Mouse (Mus musculus) cerebellum, adult 11 months (tissue): ENCODE measurements around the gene Foxc2.

Source experiments
- DNase-seq: peaks from one replicate; pipeline ENCODE4 v3.0.0; 2022

Gene Foxc2

GRCm38 (mm10) chr8:121152394-121152793 is 36.4 kb downstream of the Foxc2 start:
- no peak for DNase-seq

DNA sequence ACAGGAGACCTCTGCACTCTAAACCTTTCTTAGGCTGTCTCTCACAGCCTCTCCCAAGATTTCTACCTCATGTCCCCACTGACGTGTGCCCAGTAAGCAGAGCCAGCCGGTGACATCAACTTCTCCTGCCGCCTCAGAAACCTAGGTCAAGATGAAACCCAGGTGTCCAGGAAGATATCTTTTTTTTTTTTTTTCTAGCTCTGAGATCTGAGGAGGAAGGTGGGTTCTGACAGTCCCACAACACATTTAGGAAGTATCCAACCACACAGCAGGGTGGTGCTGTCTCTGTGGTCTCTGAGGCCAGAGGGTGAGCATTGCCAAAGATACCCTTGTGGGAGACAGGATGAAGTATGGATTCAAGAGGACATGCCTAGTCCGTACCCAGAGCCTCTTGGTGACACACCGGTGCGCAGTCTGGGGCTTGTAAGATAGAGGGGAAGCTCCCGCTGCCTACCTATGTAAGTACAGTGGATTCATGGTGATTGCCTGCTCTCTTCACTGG is 41.1 kb downstream of the Foxc2 start:
- no peak for DNase-seq

- no peak for DNase-seq
Observed at GRCm38 (mm10) chr8:121158812-121159211, 42.8 kb downstream of the Foxc2 start.

- DNase-seq, result no peak
Observed at GRCm38 (mm10) chr8:121161437-121161836, 45.5 kb downstream of the Foxc2 start.

GRCm38 (mm10) chr8:121162413-121162812 is 46.4 kb downstream of the Foxc2 start:
- DNase-seq, result no peak

- DNase-seq, result no peak
Observed at GRCm38 (mm10) chr8:121162906-121163695, 47.1 kb downstream of the Foxc2 start.

GRCm38 (mm10) chr8:121164017-121164469 is 48.1 kb downstream of the Foxc2 start:
- DNase-seq, result no peak

DNA sequence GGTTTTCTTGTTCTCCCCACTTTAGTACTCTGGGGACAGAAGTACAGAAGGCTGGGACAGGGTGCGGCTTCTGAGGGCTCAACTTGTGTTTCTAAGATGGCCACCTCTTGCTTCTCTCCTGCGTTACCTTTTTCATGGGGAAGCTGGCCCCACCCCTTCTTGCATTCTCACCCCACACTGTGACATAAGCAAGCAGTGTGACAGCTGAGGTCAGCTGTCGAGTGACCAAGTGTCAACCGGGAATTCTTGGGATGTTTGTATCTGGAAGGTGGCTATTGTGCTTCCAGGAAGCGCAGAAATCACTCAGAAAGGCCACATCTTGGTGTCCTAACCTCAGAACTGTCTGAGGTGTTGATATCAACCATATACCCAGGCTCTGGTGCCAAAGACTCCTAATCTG is 52.1 kb downstream of the Foxc2 start:
- no peak for DNase-seq
